Mouse (Mus musculus) midbrain, postnatal 0 days (tissue): ENCODE measurements around the gene Kif2a. TPM values are rescaled to one million over a fixed set of nuclear protein-coding genes. Genes with fewer than 3 reads are reported as not detected.

Experiments
- ATAC-seq: fragments of 200-750 bp; cut with Nextera tagmentation; 2 replicates; pipeline ENCODE4 v1.8.0; 2017; ENCODE audit warnings: moderate number of reproducible peaks, mild to moderate bottlenecking, moderate TSS enrichment, moderate library complexity; ENCODE audit not compliant: low FRiP score
- DNase-seq: peaks from one replicate; pipeline ENCODE4 v3.0.0-alpha.2; 2015; ENCODE audit warnings: low spot score
- H3K27ac ChIP-seq: fragments of 300-500 bp; sonication (generic); 2 replicates; pipeline ENCODE4 v1.5.1; 2014; ENCODE audit warnings: low read depth, mild to moderate bottlenecking, low read length, mixed read lengths
- H3K27me3 ChIP-seq: fragments of 300-500 bp; sonication (generic); 2 replicates; pipeline ENCODE4 v1.6.1; 2014; ENCODE audit warnings: low read length, control low read depth, mixed read lengths; ENCODE audit not compliant: insufficient read depth
- H3K36me3 ChIP-seq: fragments of 300-500 bp; sonication (generic); 2 replicates; pipeline ENCODE4 v1.6.1; 2014; ENCODE audit warnings: low read length, control low read depth, mixed read lengths; ENCODE audit not compliant: insufficient read depth
- H3K4me1 ChIP-seq: fragments of 300-500 bp; sonication (generic); 2 replicates; pipeline ENCODE4 v1.6.1; 2014; ENCODE audit warnings: mild to moderate bottlenecking, control low read depth, antibody characterized with exemption, low read length, mixed read lengths; ENCODE audit not compliant: insufficient read depth
- H3K4me2 ChIP-seq: fragments of 300-500 bp; sonication (generic); 2 replicates; pipeline ENCODE4 v1.6.1; 2014; ENCODE audit warnings: low read depth, mild to moderate bottlenecking, low read length, mixed read lengths; ENCODE audit not compliant: poor library complexity, severe bottlenecking
- H3K4me3 ChIP-seq: fragments of 300-500 bp; sonication (generic); 2 replicates; pipeline ENCODE4 v1.5.1; 2014; ENCODE audit warnings: low read depth, mild to moderate bottlenecking, low read length, moderate library complexity
- H3K9ac ChIP-seq: fragments of 300-500 bp; sonication (generic); replicated peaks from 2 replicates; pipeline ENCODE4 v1.6.1; 2014; ENCODE audit warnings: mild to moderate bottlenecking, low read length, moderate library complexity, mixed read lengths; ENCODE audit not compliant: poor library complexity, severe bottlenecking
- H3K9me3 ChIP-seq: fragments of 300-500 bp; sonication (generic); 2 replicates; pipeline ENCODE4 v1.6.1; 2016; ENCODE audit warnings: low read length, control low read depth
- CTCF ChIP-seq: IDR thresholded peaks from 2 replicates; pipeline ENCODE4 v1.5.1; 2016; ENCODE audit warnings: antibody characterized with exemption, mild to moderate bottlenecking
- WGBS: fragments of 180-500 bp; shearing (Covaris S2); extraction: QIAGEN DNeasy Blood & Tissue Kit; methylation state at CpG from one replicate; pipeline ENCODE4 v1.1.7; 2014; 5-methylcytosine and 5-hydroxymethylcytosine counted together
- polyA plus RNA-seq: library from polyadenylated mRNA; unstranded; fragments of >200 nt; fragmentation: Nextera tagmentation; extraction: Ambion mirVana; gene quantifications from 2 replicates; pipeline ENCODE4 v1.2.1, GENCODE M21; 2015
- total RNA-seq: library from RNA; depleted of rRNA; stranded (reverse); fragments of >200 nt; gene quantifications from 2 replicates; pipeline ENCODE4 v1.2.3, GENCODE M21; 2014

The Kif2a gene
- total and polyA plus RNA-seq, 2 experiments from 2014 or later = 44.4 to 97.3 TPM

- TF ChIP-seq CTCF = no peak
- Histone ChIP-seq H3K4me2 (no peak overlapping the region), H3K27me3 (no peaks in the 10 kb centered on the region), H3K9ac (no peak overlapping the region), H3K4me3 (no peak overlapping the region), H3K36me3 (no peaks in the 10 kb centered on the region), H3K9me3 (no peaks in the 10 kb centered on the region), H3K4me1 (no peaks in the 10 kb centered on the region), H3K27ac (no peak overlapping the region)
- DNase-seq (no peak), ATAC-seq (no peak)
- WGBS = 82% methylated on average over 7 of the region's 7 CpGs
Observed at GRCm38 (mm10) chr13:107060098-107060497, 38.2 kb upstream of the Kif2a start.

- no peaks in the 10 kb centered on the region for H3K4me1 ChIP-seq
- ATAC-seq (no peak), DNase-seq (no peak)
- no peak overlapping the region for H3K27ac ChIP-seq
- no peak overlapping the region for H3K4me3 ChIP-seq
- H3K9ac ChIP-seq = no peak overlapping the region
- 79% methylated on average over 3 of the region's 3 CpGs for WGBS
- H3K27me3 ChIP-seq = no peaks in the 10 kb centered on the region
- H3K4me2 ChIP-seq = no peak overlapping the region
- H3K36me3 ChIP-seq = no peaks in the 10 kb centered on the region
- H3K9me3 ChIP-seq = no peaks in the 10 kb centered on the region
- TF ChIP-seq CTCF = no peak
Observed at GRCm38 (mm10) chr13:107059460-107059859, 37.5 kb upstream of the Kif2a start.

GRCm38 (mm10) chr13:107056318-107056717, 34.4 kb upstream of the Kif2a start:
- ATAC-seq (no peak), DNase-seq (peak; percentile 9)
- no peak overlapping the region for H3K4me3 ChIP-seq
- no peak overlapping the region for H3K27ac ChIP-seq
- no peak overlapping the region for H3K4me2 ChIP-seq
- no peaks in the 10 kb centered on the region for H3K9me3 ChIP-seq
- 52% methylated on average over 4 of the region's 4 CpGs for WGBS
- 0 out of 2 replicates have a peak, but pooled peaks have one; percentile 14 for TF ChIP-seq CTCF
- H3K4me1 ChIP-seq = no peaks in the 10 kb centered on the region
- H3K27me3 ChIP-seq = no peaks in the 10 kb centered on the region
- H3K36me3 ChIP-seq = no peaks in the 10 kb centered on the region
- H3K9ac ChIP-seq = no peak overlapping the region

GRCm38 (mm10) chr13:107054496-107054895, 32.6 kb upstream of the Kif2a start:
- Histone ChIP-seq H3K36me3 (no peaks in the 10 kb centered on the region), H3K4me1 (no peaks in the 10 kb centered on the region), H3K9ac (no peak overlapping the region), H3K4me3 (no peak overlapping the region), H3K4me2 (no peak overlapping the region), H3K27me3 (no peaks in the 10 kb centered on the region), H3K27ac (no peak overlapping the region), H3K9me3 (no peaks in the 10 kb centered on the region)
- 80% methylated on average over 4 of the region's 4 CpGs for WGBS
- no peak for TF ChIP-seq CTCF
- ATAC-seq (no peak), DNase-seq (no peak)

- H3K9ac ChIP-seq = no peak overlapping the region
- no peaks in the 10 kb centered on the region for H3K36me3 ChIP-seq
- H3K4me3 ChIP-seq = no peak overlapping the region
- H3K9me3 ChIP-seq = peaks cover 5% of the 10 kb centered on the region; the same call in 1 of the 2 replicates
- no peak overlapping the region for H3K4me2 ChIP-seq
- DNase-seq (no peak), ATAC-seq (no peak)
- H3K4me1 ChIP-seq = no peaks in the 10 kb centered on the region
- TF ChIP-seq CTCF = no peak
- 89% methylated on average over 3 of the region's 3 CpGs for WGBS
- H3K27ac ChIP-seq = no peak overlapping the region
- H3K27me3 ChIP-seq = no peaks in the 10 kb centered on the region
Observed at GRCm38 (mm10) chr13:107051342-107051741, 29.4 kb upstream of the Kif2a start.

GRCm38 (mm10) chr13:107044229-107044628, 22.3 kb upstream of the Kif2a start:
- H3K9me3 ChIP-seq = peaks cover 5% of the 10 kb centered on the region; the same call in 1 of the 2 replicates
- H3K4me1 ChIP-seq = no peaks in the 10 kb centered on the region
- H3K9ac ChIP-seq = no peak overlapping the region
- no peak overlapping the region for H3K4me2 ChIP-seq
- DNase-seq (no peak), ATAC-seq (no peak)
- H3K4me3 ChIP-seq = no peak overlapping the region
- no peaks in the 10 kb centered on the region for H3K27me3 ChIP-seq
- no peak overlapping the region for H3K27ac ChIP-seq
- TF ChIP-seq CTCF = no peak
- no peaks in the 10 kb centered on the region for H3K36me3 ChIP-seq
- WGBS = 43% methylated on average over 5 of the region's 5 CpGs
